Mouse (Mus musculus) olfactory bulb, adult 2 months (tissue): ENCODE results near the gene Fcho1. TPM values are rescaled to one million over a fixed set of nuclear protein-coding genes. Genes with fewer than 3 reads are reported as not detected.
"Not testable (repeated sequence)": the region's sequence is repeated elsewhere in the genome, so short reads cannot be mapped to it uniquely, and the experiment has no call there.

Experiments used
- H3K27ac ChIP-seq: fragments of 200-500 bp; 2 replicates; pipeline ENCODE4 v1.5.1; 2012; ENCODE audit warnings: low read depth, low read length; ENCODE audit not compliant: insufficient read depth
- H3K4me1 ChIP-seq: fragments of 200-500 bp; 2 replicates; pipeline ENCODE4 v1.6.1; 2012; ENCODE audit warnings: low read length; ENCODE audit not compliant: control insufficient read depth, insufficient read depth
- H3K4me3 ChIP-seq: fragments of 200-500 bp; 2 replicates; pipeline ENCODE4 v1.5.1; 2012; ENCODE audit warnings: mild to moderate bottlenecking, low read depth, low read length, moderate library complexity; ENCODE audit not compliant: insufficient read depth
- CTCF ChIP-seq: fragments of 200-500 bp; IDR thresholded peaks from 2 replicates; pipeline ENCODE4 v1.5.1; 2012; ENCODE audit warnings: low read depth, mild to moderate bottlenecking, low read length, moderate library complexity; ENCODE audit not compliant: insufficient read depth
- POLR2A ChIP-seq: fragments of 200-500 bp; IDR thresholded peaks from 2 replicates; pipeline ENCODE4 v1.6.1; 2012; ENCODE audit warnings: mild to moderate bottlenecking, low read depth, low read length, moderate library complexity; ENCODE audit not compliant: insufficient read depth
- WGBS: fragments of 180-500 bp; shearing (Covaris S2); methylation state at CpG from one replicate; pipeline ENCODE4 v1.1.7; 2018; 5-methylcytosine and 5-hydroxymethylcytosine counted together
- polyA plus RNA-seq: library from polyadenylated mRNA; stranded (reverse); fragments of >200 nt; gene quantifications from 2 replicates; pipeline ENCODE4 v1.2.4, GENCODE M21; 2012; ENCODE audit warnings: low replicate concordance; ENCODE audit not compliant: missing spikeins, insufficient read depth, insufficient read length

Gene Fcho1
- 90.9 TPM in 1 of 2 replicates, not detected in the other for polyA plus RNA-seq

GRCm38 (mm10) chr8:71725122-71725924, at the start of gene Fcho1:
Gene Fcho1 (minus strand): TSS chr8:71725716.
- 2% methylated on average over 54 of the region's 54 CpGs for WGBS
- TF ChIP-seq CTCF (no peak), POLR2A (no peak)
- peaks cover 46% of the 10 kb centered on the region for H3K4me1 ChIP-seq
- peak within 1 kb of the TSS; percentile 78 for H3K27ac ChIP-seq
- peak within 1 kb of the TSS; percentile 91 for H3K4me3 ChIP-seq

- 93% methylated on average over 15 of the region's 15 CpGs for WGBS
- no peak overlapping the region for H3K27ac ChIP-seq
- TF ChIP-seq CTCF (no peak), POLR2A (no peak)
Observed at GRCm38 (mm10) chr8:71771336-71771735, 45.8 kb upstream of the Fcho1 start.

GRCm38 (mm10) chr8:71758816-71759215, 33.3 kb upstream of the Fcho1 start:
- H3K4me3 ChIP-seq, result no peak overlapping the region
- 19% methylated on average over 3 of the region's 3 CpGs for WGBS
- H3K4me1 ChIP-seq, result peaks cover 3% of the 10 kb centered on the region; the same call in 1 of the 2 replicates
- peak overlapping the region; percentile 64; the same call in 1 of the 2 replicates for H3K27ac ChIP-seq
- TF ChIP-seq POLR2A, result no peak
- no peak for TF ChIP-seq CTCF

More at GRCm38 (mm10) chr8:71771336-71771735, 45.8 kb upstream of the Fcho1 start:
- Histone ChIP-seq H3K4me3 (no peak overlapping the region), H3K4me1 (no peaks in the 10 kb centered on the region)

GRCm38 (mm10) chr8:71752881-71753552, 27.5 kb upstream of the Fcho1 start:
- not testable (repeated sequence) for H3K4me1 ChIP-seq, H3K27ac ChIP-seq, H3K4me3 ChIP-seq
- WGBS, result 77% methylated on average over 7 of the region's 7 CpGs

- not testable (repeated sequence) for H3K4me1 ChIP-seq, H3K27ac ChIP-seq, H3K4me3 ChIP-seq
Observed at GRCm38 (mm10) chr8:71752263-71752662, 26.7 kb upstream of the Fcho1 start.

- not testable (repeated sequence) for H3K4me3 ChIP-seq, H3K27ac ChIP-seq, H3K4me1 ChIP-seq
- 57% methylated on average over 2 of the region's 2 CpGs for WGBS
Observed at GRCm38 (mm10) chr8:71751337-71751886, 25.9 kb upstream of the Fcho1 start.

GRCm38 (mm10) chr8:71749321-71750075, 24.0 kb upstream of the Fcho1 start:
- H3K27ac ChIP-seq, H3K4me1 ChIP-seq, H3K4me3 ChIP-seq: not testable (repeated sequence)
- WGBS, result 85% methylated on average over 6 of the region's 6 CpGs

- H3K27ac ChIP-seq, H3K4me1 ChIP-seq, H3K4me3 ChIP-seq: not testable (repeated sequence)
Observed at GRCm38 (mm10) chr8:71747082-71747481, 21.6 kb upstream of the Fcho1 start.

GRCm38 (mm10) chr8:71745322-71745721, 19.8 kb upstream of the Fcho1 start:
- H3K27ac ChIP-seq, result no peak overlapping the region
- no peak overlapping the region for H3K4me3 ChIP-seq
- no peak for TF ChIP-seq CTCF
- H3K4me1 ChIP-seq, result peaks cover 12% of the 10 kb centered on the region
- 83% methylated on average over 1 of the region's 1 CpGs for WGBS
